Mouse (Mus musculus): Measurements from ENCODE around the gene Ecd.
"Not testable (repeated sequence)": the region's sequence is repeated elsewhere in the genome, so short reads cannot be mapped to it uniquely, and the experiment has no call there.

Ecd gene

GRCm38 (mm10) chr14:20324196-20324595 is 23.7 kb downstream of the Ecd start:
- no peak for DNase-seq

- DNase-seq: peak in 1 of 2 experiments; percentile 10
These were observed 28.5 kb downstream of the Ecd start for GRCm38 (mm10) chr14:20319420-20319819.

DNA sequence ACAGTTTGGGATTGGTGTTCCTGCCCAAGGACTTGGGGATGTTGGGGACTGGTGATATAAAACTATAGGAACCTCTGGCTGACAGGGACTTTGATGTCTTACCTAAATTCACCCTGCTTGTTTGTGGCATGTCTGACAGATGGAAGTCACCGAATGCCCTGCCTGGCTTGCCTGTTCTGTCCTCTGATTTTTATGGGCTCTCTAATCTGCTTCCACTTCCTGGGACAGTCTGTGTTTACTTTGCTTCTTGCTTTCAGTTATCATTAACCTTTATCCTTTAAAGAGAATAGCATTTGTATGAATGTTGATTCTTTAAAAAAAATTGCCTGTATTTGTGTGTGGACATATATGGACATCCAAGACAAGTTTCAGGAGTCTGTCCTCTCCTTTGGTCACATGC is 32.8 kb downstream of the Ecd start:
- DNase-seq: no peak

DNA sequence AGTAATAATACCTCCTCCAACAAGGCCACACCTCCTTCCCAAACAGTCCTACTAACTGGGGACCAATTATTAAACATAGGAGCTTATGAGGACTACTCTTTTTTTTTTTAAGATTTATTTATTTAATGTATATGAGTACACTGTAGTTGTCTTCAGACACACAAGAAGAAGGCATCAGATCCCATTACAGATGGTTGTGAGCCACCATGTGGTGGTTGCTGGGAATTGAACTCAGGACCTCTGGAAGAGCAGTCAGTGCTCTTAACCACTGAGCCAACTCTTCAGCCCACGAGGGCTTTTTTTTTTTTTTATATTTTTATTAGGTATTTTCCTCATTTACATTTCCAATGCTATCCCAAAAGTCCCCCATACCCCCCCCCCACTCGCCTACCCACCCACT is 42.8 kb downstream of the Ecd start:
- DNase-seq: not testable (repeated sequence)

DNA sequence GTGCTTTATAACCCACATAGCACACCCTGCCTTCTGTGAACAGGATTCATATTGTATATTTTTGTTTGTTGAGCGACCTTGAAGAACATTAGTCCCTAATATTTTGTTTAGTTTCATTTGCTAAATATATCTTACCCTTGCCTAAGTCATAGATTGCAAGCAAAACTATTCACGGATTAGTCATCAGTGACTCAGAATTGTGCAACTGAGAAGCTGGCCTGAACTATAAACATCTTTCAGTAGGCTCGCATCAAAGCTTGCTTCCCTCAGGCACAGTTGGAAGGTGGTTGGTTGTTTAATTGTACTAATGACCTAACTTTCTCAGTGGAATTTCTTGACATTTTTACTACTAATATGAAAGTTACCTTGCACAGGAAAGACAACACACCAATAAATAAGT is 49.8 kb downstream of the Ecd start:
- no peak for DNase-seq

GRCm38 (mm10) chr14:20297616-20298015 is 50.3 kb downstream of the Ecd start:
- DNase-seq: no peak

DNA sequence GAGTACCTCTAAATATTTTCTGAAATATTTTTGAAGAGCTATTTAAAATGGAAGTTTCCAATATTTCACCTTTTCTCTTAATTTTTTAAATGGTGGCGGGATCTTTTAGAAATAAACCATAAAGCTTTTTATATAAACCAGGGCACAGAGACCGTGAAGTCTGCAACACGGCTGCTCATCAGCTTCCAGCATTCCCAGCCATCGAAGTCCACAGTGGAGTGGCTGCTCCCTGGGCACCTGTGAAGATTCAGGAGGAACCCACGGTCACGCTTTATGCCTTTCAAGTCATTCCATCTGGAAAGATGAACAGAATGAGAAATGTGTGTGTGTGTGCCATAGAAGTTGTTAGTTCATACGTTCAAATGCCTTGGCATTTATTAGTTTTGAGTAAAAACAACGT is 53.0 kb downstream of the Ecd start:
- no peak for DNase-seq

GRCm38 (mm10) chr14:20294117-20294892 is 53.6 kb downstream of the Ecd start, which contains the start of gene Nudt13:
Gene Nudt13 (plus strand): TSS chr14:20294697.
- peak; percentile 57 to 79 for DNase-seq

DNA sequence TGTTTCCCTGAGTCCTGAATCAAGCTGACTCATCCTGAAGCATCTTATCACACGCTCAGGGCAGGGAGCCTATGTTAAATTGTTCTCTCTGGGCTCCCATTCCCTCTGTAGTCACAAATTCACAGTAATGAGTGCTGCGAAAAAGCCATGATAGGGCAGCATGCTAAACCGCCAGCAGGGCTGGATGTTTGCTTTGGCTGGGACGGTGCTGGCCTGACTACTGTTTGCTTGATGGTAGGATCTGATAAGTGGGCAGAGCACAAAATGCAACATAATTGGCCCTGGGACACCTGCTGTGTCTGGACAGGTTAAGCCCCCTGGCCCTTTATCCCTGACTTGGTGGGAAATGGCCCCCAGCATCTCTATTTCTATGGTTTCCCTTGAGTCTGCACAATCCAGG is 56.5 kb downstream of the Ecd start:
- no peak for DNase-seq

Data from thymus, adult 18-20 months (tissue).